Mouse (Mus musculus) stomach, postnatal 0 days (tissue): ENCODE measurements around the gene Tenm4.

Experiments used
- CTCF ChIP-seq: IDR thresholded peaks from 2 replicates; pipeline ENCODE4 v1.5.1; 2016; ENCODE audit warnings: antibody characterized with exemption, low read depth, mild to moderate bottlenecking, moderate library complexity
- EP300 ChIP-seq: optimal IDR thresholded peaks from 2 replicates; pipeline ENCODE3; 2016; ENCODE audit warnings: antibody characterized with exemption

GRCm38 (mm10) chr7:96524486-96525205 lies 353.6 kb downstream of the Tenm4 start:
- TF ChIP-seq CTCF = no peak
- TF ChIP-seq EP300 = no peak
